Mouse (Mus musculus) liver, postnatal 0 days (tissue): ENCODE data around the gene Nupl1.

Experiments used
- CTCF ChIP-seq: sonication (generic); IDR thresholded peaks from 2 replicates; pipeline ENCODE4 v1.5.1; 2016; ENCODE audit warnings: antibody characterized with exemption, low read depth
- EP300 ChIP-seq: IDR thresholded peaks from 2 replicates; pipeline ENCODE4 v1.6.1; 2016; ENCODE audit warnings: antibody characterized with exemption, low read depth, mild to moderate bottlenecking

- TF ChIP-seq CTCF (no peak), EP300 (no peak)
Observed at GRCm38 (mm10) chr14:60135801-60136200, 115.4 kb downstream of the Nupl1 start.
